Mouse (Mus musculus) left cerebral cortex, adult 2 months (tissue): ENCODE data around the gene Pum2. TPM values are rescaled to one million over a fixed set of nuclear protein-coding genes. Genes with fewer than 3 reads are reported as not detected.

Experiments
- DNase-seq, 2 experiments: peaks; one replicate each; pipeline ENCODE4 v3.0.0; 2021 to 2022; ENCODE audit warnings: low spot score in 2 of 2, mixed read lengths in 1 of 2; ENCODE audit errors: extremely low spot score in 1 of 2
- H3K27ac ChIP-seq: fragments of 200-600 bp; 2 replicates; pipeline ENCODE4 v1.8.1; 2022
- H3K4me3 ChIP-seq: fragments of 200-600 bp; 2 replicates; pipeline ENCODE4 v1.8.1; 2022
- CTCF ChIP-seq: fragments of 200-600 bp; IDR thresholded peaks from 2 replicates; pipeline ENCODE4 v1.8.1; 2022; ENCODE audit warnings: antibody characterized with exemption, mild to moderate bottlenecking, moderate library complexity
- intact Hi-C: fragments of 180-260 bp; cut with DNase I; formaldehyde crosslinking; loops from one replicate; pipeline ENCODE4 v1.15.1; 2025
- total RNA-seq, 2 experiments: library from RNA; stranded (reverse); gene quantifications; 2 replicates each; pipeline ENCODE4 v1.2.3; 2021

The Pum2 gene
- total RNA-seq, 2 experiments from 2014 or later, result 193 to 209 TPM

- Histone ChIP-seq H3K4me3 (no peak overlapping the region), H3K27ac (no peak overlapping the region)
- intact Hi-C loops, result no loop called here
- DNase-seq, result no peak
- TF ChIP-seq CTCF, result no peak
Measured at GRCm38 (mm10) chr12:8656596-8656995, 17.3 kb upstream of the Pum2 start.

- H3K27ac ChIP-seq, result no peak overlapping the region
- TF ChIP-seq CTCF, result peak; percentile 12
- intact Hi-C loops, result no loop called here
- no peak for DNase-seq
- no peak overlapping the region for H3K4me3 ChIP-seq
Measured at GRCm38 (mm10) chr12:8657116-8657515, 16.8 kb upstream of the Pum2 start.

GRCm38 (mm10) chr12:8657629-8658366 lies 16.1 kb upstream of the Pum2 start:
- H3K27ac ChIP-seq, result no peak overlapping the region
- TF ChIP-seq CTCF, result no peak
- DNase-seq, result no peak
- no peak overlapping the region for H3K4me3 ChIP-seq
- intact Hi-C loops, result no loop called here

GRCm38 (mm10) chr12:8659406-8660279 lies 14.3 kb upstream of the Pum2 start:
- Histone ChIP-seq H3K27ac (no peak overlapping the region), H3K4me3 (no peak overlapping the region)
- no peak for TF ChIP-seq CTCF
- no peak for DNase-seq
- intact Hi-C loops, result no loop called here

- intact Hi-C loops, result no loop called here
- DNase-seq, result no peak
- Histone ChIP-seq H3K27ac (no peak overlapping the region), H3K4me3 (no peak overlapping the region)
- no peak for TF ChIP-seq CTCF
Measured at GRCm38 (mm10) chr12:8661747-8662146, 12.2 kb upstream of the Pum2 start.

GRCm38 (mm10) chr12:8662175-8662574 lies 11.8 kb upstream of the Pum2 start:
- no peak for TF ChIP-seq CTCF
- Histone ChIP-seq H3K4me3 (no peak overlapping the region), H3K27ac (no peak overlapping the region)
- DNase-seq, result no peak
- intact Hi-C loops, result no loop called here

- no peak overlapping the region for H3K4me3 ChIP-seq
- intact Hi-C loops, result no loop called here
Measured at GRCm38 (mm10) chr12:8662721-8663120, 11.2 kb upstream of the Pum2 start.

GRCm38 (mm10) chr12:8667473-8668255 lies 6.3 kb upstream of the Pum2 start:
- H3K4me3 ChIP-seq, result no peak overlapping the region
- TF ChIP-seq CTCF, result no peak
- no peak for DNase-seq
- no peak overlapping the region for H3K27ac ChIP-seq
- intact Hi-C loops, result no loop called here

More at GRCm38 (mm10) chr12:8662721-8663120, 11.2 kb upstream of the Pum2 start:
- no peak for DNase-seq
- no peak overlapping the region for H3K27ac ChIP-seq
- TF ChIP-seq CTCF, result no peak

GRCm38 (mm10) chr12:8669421-8669820 lies 4.5 kb upstream of the Pum2 start:
- intact Hi-C loops, result no loop called here
- no peak for TF ChIP-seq CTCF
- H3K4me3 ChIP-seq, result no peak overlapping the region
- no peak overlapping the region for H3K27ac ChIP-seq
- DNase-seq, result no peak

GRCm38 (mm10) chr12:8669846-8670245 lies 4.1 kb upstream of the Pum2 start:
- TF ChIP-seq CTCF, result no peak
- DNase-seq, result no peak
- intact Hi-C loops, result loop anchor here (10.0 kb wide), 1 partner anchor 345 kb away; no protein-coding TSS in a partner anchor
- H3K27ac ChIP-seq, result no peak overlapping the region
- no peak overlapping the region for H3K4me3 ChIP-seq

- TF ChIP-seq CTCF, result no peak
- no peak for DNase-seq
- intact Hi-C loops, result loop anchor here (10.0 kb wide), 1 partner anchor 349 kb away; no protein-coding TSS in a partner anchor
- peak overlapping the region; percentile 88 for H3K4me3 ChIP-seq
- H3K27ac ChIP-seq, result peak overlapping the region; percentile 84
Measured at GRCm38 (mm10) chr12:8673121-8673973, 587 bp upstream of the Pum2 start.
